Mouse (Mus musculus) right cerebral cortex, postnatal 25 days (tissue): ENCODE measurements at regions not wholly inside any gene's neighbourhood (a gene's known extent, or its start where the extent isn't known, plus 50 kb on each side); places are given as distances from the start of the nearest gene placed in this dataset.

Experiments used
- DNase-seq: peaks from one replicate; pipeline ENCODE4 v3.0.0; 2022

GRCm38 (mm10) chr13:69867296-69868065 lies 65.3 kb downstream of the Med10 start:
- DNase-seq: peak; percentile 57

- DNase-seq: no peak
Measured at GRCm38 (mm10) chr13:69896536-69896935, 94.3 kb downstream of the Med10 start.

GRCm38 (mm10) chr13:69901139-69901538 lies 98.9 kb downstream of the Med10 start:
- no peak for DNase-seq

GRCm38 (mm10) chr13:69906802-69907537 lies 104.8 kb downstream of the Med10 start:
- DNase-seq: no peak

GRCm38 (mm10) chr13:69915796-69916195 lies 113.6 kb downstream of the Med10 start:
- no peak for DNase-seq

GRCm38 (mm10) chr13:69932695-69933550 lies 130.7 kb downstream of the Med10 start:
- DNase-seq: no peak

- DNase-seq: peak; percentile 63
Measured at GRCm38 (mm10) chr13:69933551-69933845, 131.3 kb downstream of the Med10 start.

- DNase-seq: no peak
Measured at GRCm38 (mm10) chr13:69939791-69940190, 137.6 kb downstream of the Med10 start.

GRCm38 (mm10) chr13:69944651-69945050 lies 142.5 kb downstream of the Med10 start:
- no peak for DNase-seq

GRCm38 (mm10) chr13:69946615-69947014 lies 144.4 kb downstream of the Med10 start:
- DNase-seq: no peak

- DNase-seq: no peak
Measured at GRCm38 (mm10) chr13:69952061-69952460, 149.9 kb downstream of the Med10 start.

- no peak for DNase-seq
Measured at GRCm38 (mm10) chr13:69954171-69954570, 152.0 kb downstream of the Med10 start.

- DNase-seq: no peak
Measured at GRCm38 (mm10) chr13:69955503-69955902, 153.3 kb downstream of the Med10 start.

- DNase-seq: no peak
Measured at GRCm38 (mm10) chr13:69963944-69964343, 161.7 kb downstream of the Med10 start.

GRCm38 (mm10) chr13:69971281-69972057 lies 169.3 kb downstream of the Med10 start:
- DNase-seq: no peak

GRCm38 (mm10) chr13:69974835-69975234 lies 172.6 kb downstream of the Med10 start:
- DNase-seq: no peak

GRCm38 (mm10) chr13:69984159-69984558 lies 182.0 kb downstream of the Med10 start:
- DNase-seq: no peak

- peak; percentile 27 for DNase-seq
Measured at GRCm38 (mm10) chr13:69987181-69987580, 185.0 kb downstream of the Med10 start.

GRCm38 (mm10) chr13:69988319-69988718 lies 186.1 kb downstream of the Med10 start:
- DNase-seq: no peak

GRCm38 (mm10) chr13:69991253-69991891 lies 189.2 kb downstream of the Med10 start:
- peak; percentile 48 for DNase-seq

- DNase-seq: peak; percentile 34
Measured at GRCm38 (mm10) chr13:69991892-69992261, 189.7 kb downstream of the Med10 start.

- DNase-seq: peak; percentile 8
Measured at GRCm38 (mm10) chr13:70003591-70003990, 201.4 kb downstream of the Med10 start.
